Mouse (Mus musculus): ENCODE data around the gene Acss1.

DNA sequence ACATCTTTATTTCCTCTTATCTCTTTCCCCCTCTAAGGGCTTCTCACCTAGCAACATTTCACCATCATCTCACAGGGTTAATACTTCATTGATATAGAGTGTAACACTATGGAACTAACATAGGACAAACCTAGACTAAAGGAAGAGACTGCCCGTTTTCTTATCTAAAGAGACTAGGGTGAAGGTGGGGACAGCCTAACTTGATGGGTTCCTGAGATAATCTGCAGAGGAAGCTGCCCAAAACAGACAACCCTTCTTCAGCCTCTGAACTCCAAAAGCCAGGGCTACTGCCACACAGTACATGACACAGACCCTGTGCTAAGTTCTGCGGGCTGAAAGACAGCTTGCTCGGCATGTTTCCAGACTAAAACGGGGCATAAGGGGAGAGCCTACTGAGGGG, 13.3 kb upstream of the Acss1 start:
- TF ChIP-seq CTCF (IDR thresholded peaks at IDR 0.05; ENCODE audit: insufficient read depth, low read depth, low read length) (no peak), POLR2A (IDR thresholded peaks at IDR 0.05; ENCODE audit: insufficient read depth, low read depth, low read length) (no peak)

Measured in olfactory bulb, adult 2 months (tissue).